8 mouse cellular contexts compared by ENCODE assay signal in the genomic region with DNA sequence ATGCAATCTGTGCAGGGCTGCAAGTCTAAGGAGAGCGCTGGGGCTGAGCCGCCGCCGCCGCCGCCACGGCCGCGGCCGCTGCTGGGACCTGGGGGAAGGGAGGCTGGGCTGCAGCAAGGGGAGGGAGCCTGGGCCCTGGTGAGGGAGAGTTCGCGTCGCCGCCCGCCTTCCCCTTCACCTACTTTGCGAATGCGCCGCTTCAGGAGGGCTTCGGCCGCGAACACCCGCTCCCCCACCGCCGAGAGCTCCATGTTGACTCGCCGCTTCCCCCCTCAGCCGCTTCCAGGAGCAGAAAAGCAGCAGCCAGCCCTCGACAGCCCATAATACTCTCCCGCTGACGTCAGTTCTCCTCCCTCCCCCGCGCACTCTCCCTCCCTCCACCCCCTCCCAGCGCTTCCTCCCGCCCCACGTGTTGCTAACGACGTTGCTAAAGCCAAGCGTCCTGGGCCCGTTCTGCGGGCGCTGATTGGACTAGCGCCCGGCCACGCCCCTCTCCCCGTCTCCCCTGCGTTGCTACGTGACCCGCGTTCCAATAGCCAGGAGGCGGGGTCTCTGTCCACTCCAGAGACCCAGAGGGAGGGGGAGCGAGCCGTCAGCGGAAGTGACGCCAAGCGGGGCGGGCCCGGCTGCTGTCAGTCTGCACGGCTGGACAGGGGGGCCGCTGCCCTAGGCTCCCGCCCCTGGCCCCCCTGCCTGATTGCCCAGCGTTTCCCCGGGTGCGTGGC. TPM values are rescaled to one million over a fixed set of nuclear protein-coding genes. Genes with fewer than 3 reads are reported as not detected.
DNase-seq lines count a peak whose midpoint lies in the region; ATAC-seq lines count a peak whose summit lies in the region.

Cbx8 (minus strand) TSS at position 370 of the 725 bp plus-strand sequence.

- peak within 1 kb of the TSS; percentile 96 for H3K27ac ChIP-seq in hindbrain, embryonic 15.5 days (replicated peaks)

- H3K4me2 ChIP-seq in hindbrain, embryonic 15.5 days, result peak within 1 kb of the TSS; percentile 98

- WGBS in hindbrain, embryonic 15.5 days, result under 1% methylated on average over 52 of the region's 63 CpGs

- H3K9me3 ChIP-seq in hindbrain, embryonic 15.5 days, result no peaks in the 10 kb centered on the region

- H3K36me3 ChIP-seq in hindbrain, embryonic 15.5 days, result 0 out of 2 replicates have a peak, but pooled peaks cover 3% of the 10 kb centered on the region

- peak; percentile 99 for DNase-seq in R1 (ENCODE audit: low read depth, low spot score)
- peak; percentile 100 for DNase-seq in cerebellum, postnatal 25 days
- peak; percentile 97 to 98 for DNase-seq in frontal cortex, postnatal 25 days (ENCODE audit: low spot score in 2 of 2)
- peak; percentile 99 for DNase-seq in left cerebral cortex, adult 11 months (ENCODE audit: low spot score)
- peak; percentile 99 to 100 for DNase-seq in lung, postnatal 4 days
- DNase-seq in retina, postnatal 7 days (ENCODE audit: low read depth, low spot score), result peak; percentile 99
- DNase-seq in urinary bladder, adult 2 months (ENCODE audit: low spot score), result peak; percentile 96

- H3K4me3 ChIP-seq in hindbrain, embryonic 15.5 days, result peak within 1 kb of the TSS; percentile 89

- H3K27me3 ChIP-seq in hindbrain, embryonic 15.5 days, result peaks cover 65% of the 10 kb centered on the region

- H3K9ac ChIP-seq in hindbrain, embryonic 15.5 days, result peak within 1 kb of the TSS; percentile 86

- peak; percentile 94 for ATAC-seq in hindbrain, embryonic 15.5 days (ENCODE audit: low FRiP score, low read depth)

- H3K4me1 ChIP-seq in hindbrain, embryonic 15.5 days (replicated peaks), result peaks cover 72% of the 10 kb centered on the region

RNA-seq across cellular contexts. Expression of gene Cbx8, which starts in this region (rescaled TPM):
- polyA plus RNA-seq in hindbrain, embryonic 15.5 days (2015; fragmentation: Nextera tagmentation; extraction: Ambion mirVana), result 8.6 and 10.0 TPM in 2 replicates
- 5.4 and 6.8 TPM in 2 replicates for polyA plus RNA-seq in urinary bladder, adult 2 months (2012; rRNA removed)

Comparison
In these comparisons a context has a peak if more than half of its experiments do, and no peak if none do; other contexts are left out.
1. Peak in every context shown above with its lines: DNase-seq, ATAC-seq, H3K4me3 ChIP-seq and H3K27ac ChIP-seq.